Mouse (Mus musculus): Measurements from ENCODE around the gene Gltpd2. TPM values are rescaled to one million over a fixed set of nuclear protein-coding genes. Genes with fewer than 3 reads are reported as not detected.
A peak's percentile ranks its signal among the peaks of the same experiment; 100 is the strongest.
"Not testable (repeated sequence)": the region's sequence is repeated elsewhere in the genome, so short reads cannot be mapped to it uniquely, and the experiment has no call there.

Gene Gltpd2
- total RNA-seq, 4 experiments from 2014 or later: not detected

DNA sequence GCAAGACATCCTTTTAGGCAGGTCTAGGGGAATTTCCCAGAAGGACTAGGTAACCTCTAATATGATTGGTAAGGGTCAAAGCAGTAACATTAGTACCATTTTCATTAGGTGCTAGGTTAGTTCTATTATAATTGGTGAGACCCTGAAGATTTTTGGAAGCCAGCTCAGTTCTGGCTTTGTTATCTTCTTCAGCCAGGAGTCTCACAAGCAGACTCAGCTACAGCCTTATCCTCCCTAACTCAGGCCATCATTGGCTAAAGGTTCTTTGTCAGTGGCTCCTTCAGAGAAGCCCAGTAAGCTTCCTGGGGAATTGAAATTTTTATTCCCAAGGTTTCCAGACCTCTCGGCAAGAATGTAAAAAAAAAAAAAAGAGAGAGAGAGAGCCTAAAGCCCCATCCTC is 560 bp upstream of the Gltpd2 start:
- no peak for DNase-seq

GRCm38 (mm10) chr11:70520178-70520769 is 1.3 kb downstream of the Gltpd2 start:
- DNase-seq: no peak

GRCm38 (mm10) chr11:70523306-70523989 is 4.5 kb downstream of the Gltpd2 start:
- not testable (repeated sequence) for DNase-seq

GRCm38 (mm10) chr11:70524782-70525181 is 5.8 kb downstream of the Gltpd2 start:
- no peak for DNase-seq

DNA sequence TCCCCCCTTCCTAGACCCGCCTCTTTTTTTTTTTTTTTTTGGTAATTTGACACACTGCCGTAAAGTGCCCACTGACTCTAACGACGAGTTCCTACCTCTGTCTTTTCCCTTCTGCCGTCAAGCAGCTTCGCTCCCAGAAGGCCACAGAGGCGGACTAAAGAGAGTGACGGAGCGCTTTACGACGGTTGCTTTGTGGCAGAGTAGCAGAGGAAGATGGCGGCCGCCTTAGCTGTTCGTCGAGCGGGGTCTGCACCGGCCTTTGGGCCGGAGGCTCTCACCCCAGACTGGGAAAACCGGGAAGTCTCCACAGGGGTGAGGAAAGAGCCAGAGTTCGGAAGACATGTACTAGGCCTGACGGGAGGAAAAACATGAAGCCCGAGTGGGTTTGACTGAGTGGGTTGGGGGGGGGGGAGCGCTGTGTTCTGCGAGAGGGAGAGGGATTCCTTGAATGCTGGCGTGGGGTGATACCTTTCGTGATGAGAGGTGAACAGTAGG is 6.2 kb downstream of the Gltpd2 start, which contains the start of gene Psmb6:
TSS of gene Psmb6 (plus strand) at position 184 of the 495 bp plus-strand sequence.
- DNase-seq: peak; percentile 93

- no peak for DNase-seq
Measured at GRCm38 (mm10) chr11:70525726-70526125, 6.7 kb downstream of the Gltpd2 start.

- no peak for DNase-seq
Measured at GRCm38 (mm10) chr11:70526211-70526610, 7.2 kb downstream of the Gltpd2 start.

DNA sequence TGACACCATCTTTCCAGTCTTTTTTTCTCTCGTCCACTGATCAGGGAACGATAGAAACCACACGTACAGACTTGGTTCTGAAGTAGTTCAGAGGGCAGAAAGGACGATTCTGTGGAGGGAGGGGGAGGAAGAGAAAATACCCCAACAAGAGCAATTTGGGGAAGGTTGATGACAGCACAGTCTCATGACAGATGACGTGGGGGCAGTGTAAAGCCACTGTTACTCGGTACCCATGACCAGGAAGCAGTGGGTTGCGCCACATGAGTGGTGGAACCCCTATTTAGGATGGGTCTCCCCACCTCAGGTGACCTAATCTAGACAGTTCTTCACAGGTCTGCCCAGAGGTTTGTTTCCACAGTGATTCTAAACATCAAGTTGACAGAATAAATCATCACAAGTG is 9.6 kb downstream of the Gltpd2 start:
- no peak for DNase-seq

DNA sequence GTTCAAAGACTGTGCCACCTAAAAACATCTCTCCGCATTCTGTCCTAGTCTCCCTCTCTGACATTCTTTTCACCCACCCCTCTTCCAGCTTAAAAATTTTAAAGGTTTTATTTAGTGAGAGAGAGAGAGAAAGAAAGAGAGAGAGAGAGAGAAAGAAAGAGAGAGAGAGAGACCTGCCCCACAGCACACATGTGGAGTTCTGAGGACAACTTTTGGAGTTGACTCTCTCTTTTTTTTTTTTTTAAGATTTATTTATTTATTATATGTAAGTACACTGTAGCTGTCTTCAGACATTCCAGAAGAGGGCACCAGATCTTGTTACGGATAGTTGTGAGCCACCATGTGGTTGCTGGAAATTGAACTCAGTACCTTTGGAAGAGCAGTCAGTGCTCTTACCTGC is 12.1 kb downstream of the Gltpd2 start:
- not testable (repeated sequence) for DNase-seq

DNA sequence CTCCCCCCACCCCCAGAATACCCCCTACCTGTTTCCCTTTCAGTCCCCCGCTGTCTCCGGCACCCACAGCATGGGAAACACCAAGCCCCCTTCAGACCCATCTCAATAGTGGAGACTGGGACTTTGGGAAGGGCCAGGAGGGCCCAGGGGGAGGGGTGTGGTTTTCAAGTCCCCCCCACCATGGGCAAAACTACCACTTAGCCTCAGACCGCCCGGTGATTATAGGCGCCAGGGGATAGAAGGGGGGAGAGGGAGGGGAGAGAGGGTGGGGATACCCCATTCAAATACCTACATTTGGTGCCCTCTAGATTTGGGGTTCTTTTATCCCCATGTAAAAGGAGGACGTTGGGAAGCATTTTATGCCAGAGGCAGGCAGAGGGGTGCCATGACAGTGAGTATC is 13.8 kb downstream of the Gltpd2 start, which contains the start of gene Gm40193:
TSS of gene Gm40193 (minus strand) at position 101 of the 400 bp plus-strand sequence.
- no peak for DNase-seq

- DNase-seq: no peak
Measured at GRCm38 (mm10) chr11:70539423-70539822, 20.4 kb downstream of the Gltpd2 start.

DNA sequence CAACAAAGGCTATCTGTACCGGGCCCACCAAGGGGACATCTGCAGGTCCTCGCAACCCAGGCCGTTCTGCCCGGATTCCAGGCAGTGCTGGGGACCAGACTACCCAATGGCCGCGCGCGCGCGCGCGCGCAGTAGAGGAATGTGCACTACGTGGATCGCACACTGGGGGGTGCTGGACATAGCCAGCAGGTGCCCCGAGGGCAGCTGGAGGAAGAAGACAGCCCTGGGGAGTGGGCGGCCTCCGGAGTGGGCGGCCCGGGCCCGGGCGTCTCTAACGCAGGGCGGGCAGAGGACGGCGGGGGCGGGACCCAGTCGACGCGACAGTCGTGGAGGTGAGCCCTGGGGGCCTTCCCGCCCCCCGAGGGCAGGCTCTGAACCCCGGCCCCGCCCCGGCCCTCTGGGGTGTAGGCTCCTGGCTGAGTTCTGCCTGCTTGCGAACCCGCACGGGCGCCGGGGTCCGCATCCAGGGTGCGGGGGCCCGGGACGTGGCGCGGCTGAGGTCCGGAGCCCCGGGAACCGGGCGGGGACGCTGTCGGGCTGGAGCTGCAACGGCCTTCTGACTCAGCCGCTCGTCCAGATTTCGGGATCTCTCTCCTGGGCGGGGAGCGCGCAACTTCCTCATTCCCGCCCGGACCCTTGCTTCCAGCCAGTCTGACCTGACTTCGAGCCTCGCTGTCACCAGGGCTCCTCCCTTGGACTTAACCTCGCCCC is 21.0 kb downstream of the Gltpd2 start, which contains the start of gene Pld2:
TSS of gene Pld2 (plus strand) at position 188 of the 711 bp plus-strand sequence.
- peak; percentile 83 for DNase-seq

DNA sequence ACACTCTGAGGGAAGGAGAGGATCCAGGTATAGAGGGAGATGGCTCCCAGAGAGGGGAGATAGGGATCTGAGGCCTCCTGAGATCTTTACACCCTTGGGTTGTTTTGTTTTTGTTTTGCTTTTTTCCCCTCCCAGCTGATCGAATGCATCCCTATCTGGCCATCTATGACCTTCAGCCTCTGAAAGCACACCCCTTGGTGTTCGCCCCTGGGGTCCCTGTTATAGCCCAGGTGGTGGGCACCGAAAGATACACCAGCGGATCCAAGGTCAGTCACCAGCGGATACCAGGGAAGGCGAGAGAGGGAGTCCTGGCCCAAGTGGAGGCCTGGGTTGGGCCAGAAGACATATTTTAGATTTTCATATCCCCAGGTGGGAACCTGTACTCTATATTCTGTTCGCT is 21.9 kb downstream of the Gltpd2 start:
- no peak for DNase-seq

- no peak for DNase-seq
Measured at GRCm38 (mm10) chr11:70541415-70541814, 22.4 kb downstream of the Gltpd2 start.

GRCm38 (mm10) chr11:70544496-70544895 is 25.5 kb downstream of the Gltpd2 start:
- no peak for DNase-seq

DNA sequence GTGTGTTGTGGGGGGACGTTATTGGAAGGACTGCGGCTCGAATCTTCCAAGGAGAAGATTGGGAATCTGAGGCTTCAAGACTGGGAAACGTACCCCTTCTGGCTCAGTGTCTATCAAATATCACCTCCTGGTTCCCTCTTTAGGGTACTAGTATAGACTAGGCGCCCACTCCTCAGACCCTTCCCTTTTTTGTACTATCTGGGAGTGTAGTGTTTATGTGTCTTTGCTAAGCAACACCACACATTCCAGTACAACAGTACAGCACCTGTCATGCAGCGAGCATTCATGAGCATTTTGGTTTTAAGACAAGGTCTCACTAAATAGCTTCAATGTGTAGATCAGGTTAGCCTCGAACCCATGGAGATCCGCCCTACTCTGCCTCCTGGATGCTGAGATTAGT is 32.5 kb downstream of the Gltpd2 start:
- DNase-seq: no peak

DNA sequence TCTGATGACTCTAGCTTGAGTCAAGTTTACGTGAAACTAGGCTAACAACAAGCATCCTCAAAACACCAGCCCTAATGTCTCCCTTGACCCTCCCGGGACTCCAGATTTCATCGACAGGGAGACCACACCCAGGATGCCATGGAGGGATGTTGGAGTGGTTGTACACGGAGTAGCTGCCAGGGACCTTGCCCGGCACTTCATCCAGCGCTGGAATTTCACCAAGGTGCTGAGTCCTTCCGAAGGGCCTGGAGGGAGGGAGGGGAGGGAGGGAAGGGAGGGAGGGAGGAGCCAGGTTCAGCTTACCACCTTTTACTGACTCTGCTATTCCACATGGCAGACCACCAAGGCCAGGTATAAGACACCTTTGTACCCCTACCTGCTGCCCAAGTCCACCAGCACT is 34.9 kb downstream of the Gltpd2 start:
- DNase-seq: no peak

DNA sequence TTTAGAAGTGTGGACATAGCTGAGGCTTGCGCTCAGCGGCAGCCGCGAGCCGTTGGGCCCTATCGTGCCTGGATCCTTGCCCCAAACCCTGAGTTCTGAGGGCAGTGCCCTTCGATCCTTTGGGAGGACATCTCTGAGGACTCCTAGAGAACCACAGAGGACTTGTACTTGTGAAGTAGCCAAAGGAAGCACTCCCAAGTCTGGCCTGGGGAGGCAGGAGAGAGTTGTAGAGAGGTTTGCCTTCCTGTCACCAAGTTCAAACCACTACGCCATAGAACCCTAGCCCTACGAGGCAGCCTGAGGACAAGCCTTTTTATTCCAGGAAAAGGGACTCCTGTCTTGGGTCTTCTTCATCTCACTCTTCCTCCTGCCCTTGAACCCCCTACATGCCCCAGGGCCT is 38.5 kb downstream of the Gltpd2 start:
- no peak for DNase-seq

- no peak for DNase-seq
Measured at GRCm38 (mm10) chr11:70561937-70562286, 42.9 kb downstream of the Gltpd2 start.

DNA sequence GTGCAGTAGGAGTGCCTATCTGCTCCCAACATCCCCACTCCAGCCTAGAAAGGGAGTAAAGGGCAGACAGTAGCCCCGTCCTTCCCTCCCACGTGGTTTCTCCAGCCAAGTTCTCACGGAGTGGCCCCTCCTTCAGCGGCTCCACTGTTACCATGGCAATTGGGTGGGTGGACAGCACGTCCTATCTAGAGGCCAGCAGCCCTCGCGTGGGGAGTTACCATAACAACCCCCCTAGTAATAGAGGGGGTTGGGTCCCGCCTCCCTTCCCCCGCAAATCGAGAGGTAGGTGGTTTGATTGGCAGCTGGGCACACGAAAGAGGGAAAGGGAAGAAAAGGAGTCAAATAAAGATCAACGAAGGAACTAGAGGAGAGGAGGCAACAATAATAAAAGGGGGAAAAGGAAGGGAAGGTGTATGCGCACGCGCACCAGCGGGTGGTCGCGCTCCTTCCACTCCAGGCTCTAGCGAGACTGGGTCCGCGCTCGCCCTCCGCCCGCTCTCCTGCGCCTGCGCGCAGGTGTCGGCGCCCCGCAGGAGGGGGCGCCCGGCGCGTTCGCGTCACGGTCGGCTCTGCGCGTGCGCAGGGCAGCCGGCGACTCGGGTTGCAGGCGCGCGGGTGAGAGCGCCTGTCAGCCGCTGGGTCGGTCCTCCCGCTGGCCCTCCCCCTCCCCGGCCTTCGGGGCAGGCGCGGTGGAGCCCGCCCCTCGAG is 43.4 kb downstream of the Gltpd2 start, which contains the start of gene Mink1:
TSS of gene Mink1 (plus strand) at position 595 of the 708 bp plus-strand sequence.
- DNase-seq: peak; percentile 87

DNA sequence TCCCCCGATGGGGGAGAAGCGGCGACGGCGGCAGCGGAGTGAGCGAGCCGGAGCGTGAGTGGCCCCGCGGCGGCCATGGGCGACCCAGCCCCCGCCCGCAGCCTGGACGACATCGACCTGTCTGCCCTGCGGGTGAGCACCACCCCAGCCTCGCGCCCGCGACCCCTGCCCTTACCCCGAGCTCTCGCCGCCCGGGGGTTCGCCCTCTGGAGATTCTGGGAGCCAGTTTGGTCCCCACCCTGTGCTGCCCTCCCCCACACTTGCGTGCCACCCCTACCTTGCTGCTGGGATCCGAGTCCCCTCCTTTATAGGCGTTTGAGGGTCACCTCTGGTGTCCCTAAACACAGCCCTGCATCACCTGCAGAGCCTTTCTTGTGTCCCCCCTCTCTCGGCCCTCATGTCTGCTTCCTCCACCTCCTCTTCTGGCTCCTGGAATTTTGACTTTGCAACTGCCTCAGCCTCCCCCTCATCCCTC is 44.0 kb downstream of the Gltpd2 start:
- DNase-seq: no peak

Data from adrenal gland, adult 8-10 months (tissue).